Mouse (Mus musculus) stomach, embryonic 15.5 days (tissue): Measurements from ENCODE around the gene Mrpl36. TPM values are rescaled to one million over a fixed set of nuclear protein-coding genes. Genes with fewer than 3 reads are reported as not detected.

Source experiments
- ATAC-seq: fragments of 200-750 bp; cut with Nextera tagmentation; 2 replicates; pipeline ENCODE4 v1.8.0; 2017; ENCODE audit warnings: low read depth, moderate number of reproducible peaks, moderate TSS enrichment; ENCODE audit not compliant: insufficient read depth, low FRiP score
- H3K27ac ChIP-seq: fragments of 300-500 bp; sonication (generic); 2 replicates; pipeline ENCODE4 v1.5.1; 2015; ENCODE audit warnings: mild to moderate bottlenecking, inconsistent platforms
- H3K27me3 ChIP-seq: fragments of 300-500 bp; sonication (generic); replicated peaks from 2 replicates; pipeline ENCODE4 v1.6.1; 2015; ENCODE audit warnings: inconsistent platforms
- H3K36me3 ChIP-seq: fragments of 300-500 bp; sonication (generic); 2 replicates; pipeline ENCODE4 v1.6.1; 2015; ENCODE audit warnings: inconsistent platforms
- H3K4me1 ChIP-seq: fragments of 300-500 bp; sonication (generic); 2 replicates; pipeline ENCODE4 v1.6.1; 2015; ENCODE audit warnings: inconsistent platforms
- H3K4me2 ChIP-seq: fragments of 300-500 bp; sonication (generic); 2 replicates; pipeline ENCODE4 v1.6.1; 2015; ENCODE audit warnings: mild to moderate bottlenecking, inconsistent platforms
- H3K4me3 ChIP-seq: fragments of 300-500 bp; sonication (generic); replicated peaks from 2 replicates; pipeline ENCODE4 v1.5.1; 2015; ENCODE audit warnings: inconsistent platforms
- H3K9ac ChIP-seq: fragments of 300-500 bp; sonication (generic); 2 replicates; pipeline ENCODE4 v1.6.1; 2015; ENCODE audit warnings: inconsistent platforms
- H3K9me3 ChIP-seq: fragments of 300-500 bp; sonication (generic); 2 replicates; pipeline ENCODE4 v1.6.1; 2016; ENCODE audit warnings: inconsistent platforms
- WGBS: fragments of 180-500 bp; shearing (Covaris S2); methylation state at CpG from one replicate; pipeline ENCODE4 v1.1.7; 2015; 5-methylcytosine and 5-hydroxymethylcytosine counted together
- polyA plus RNA-seq: library from polyadenylated mRNA; unstranded; fragments of >200 nt; fragmentation: Nextera tagmentation; extraction: Ambion mirVana; gene quantifications from 2 replicates; pipeline ENCODE4 v1.2.1, GENCODE M21; 2015

Gene Mrpl36
- polyA plus RNA-seq, result 137 TPM in 2 replicates

- H3K4me3 ChIP-seq, result peak within 1 kb of the TSS; percentile 84
- WGBS, result 1% methylated on average over 45 of the region's 45 CpGs
- H3K4me1 ChIP-seq, result peaks cover 9% of the 10 kb centered on the region; the same call in 1 of the 2 replicates
- peak within 1 kb of the TSS; percentile 70 for H3K9ac ChIP-seq
- peak within 1 kb of the TSS; percentile 72 for H3K27ac ChIP-seq
- peaks cover 12% of the 10 kb centered on the region for H3K36me3 ChIP-seq
- no peaks in the 10 kb centered on the region for H3K27me3 ChIP-seq
- peak; percentile 88 for ATAC-seq
- H3K4me2 ChIP-seq, result peak within 1 kb of the TSS; percentile 67
- H3K9me3 ChIP-seq, result no peaks in the 10 kb centered on the region
Observed at GRCm38 (mm10) chr13:73327827-73328698, at the start of gene Mrpl36, which contains the start of gene Ndufs6. Gene Mrpl36, plus strand, starts transcription at chr13:73328513. Gene Ndufs6, minus strand, starts transcription at chr13:73328542.

GRCm38 (mm10) chr13:73279196-73279595 lies 49.1 kb upstream of the Mrpl36 start:
- H3K27me3 ChIP-seq, result peaks cover 15% of the 10 kb centered on the region
- no peak overlapping the region for H3K4me2 ChIP-seq
- H3K36me3 ChIP-seq, result no peaks in the 10 kb centered on the region
- no peak overlapping the region for H3K9ac ChIP-seq
- no peak overlapping the region for H3K4me3 ChIP-seq
- H3K27ac ChIP-seq, result 0 out of 2 replicates have a peak overlapping the region, but pooled peaks have one; percentile 4
- no peaks in the 10 kb centered on the region for H3K4me1 ChIP-seq
- peak; percentile 24; the same call in 1 of the 2 replicates for ATAC-seq
- WGBS, result 80% methylated on average over 1 of the region's 1 CpGs
- no peaks in the 10 kb centered on the region for H3K9me3 ChIP-seq

- no peak overlapping the region for H3K4me3 ChIP-seq
- no peak overlapping the region for H3K27ac ChIP-seq
- H3K36me3 ChIP-seq, result no peaks in the 10 kb centered on the region
- no peak for ATAC-seq
- no peak overlapping the region for H3K9ac ChIP-seq
- H3K4me2 ChIP-seq, result no peak overlapping the region
- 69% methylated on average over 2 of the region's 2 CpGs for WGBS
- H3K27me3 ChIP-seq, result no peaks in the 10 kb centered on the region
- H3K4me1 ChIP-seq, result no peaks in the 10 kb centered on the region
- H3K9me3 ChIP-seq, result no peaks in the 10 kb centered on the region
Observed at GRCm38 (mm10) chr13:73282407-73282806, 45.9 kb upstream of the Mrpl36 start.

GRCm38 (mm10) chr13:73283534-73283933 lies 44.8 kb upstream of the Mrpl36 start:
- H3K36me3 ChIP-seq, result no peaks in the 10 kb centered on the region
- no peak overlapping the region for H3K4me3 ChIP-seq
- no peak overlapping the region for H3K27ac ChIP-seq
- H3K4me2 ChIP-seq, result no peak overlapping the region
- no peaks in the 10 kb centered on the region for H3K9me3 ChIP-seq
- H3K27me3 ChIP-seq, result no peaks in the 10 kb centered on the region
- no peaks in the 10 kb centered on the region for H3K4me1 ChIP-seq
- 81% methylated on average over 1 of the region's 1 CpGs for WGBS
- ATAC-seq, result no peak
- no peak overlapping the region for H3K9ac ChIP-seq

GRCm38 (mm10) chr13:73290206-73290605 lies 38.1 kb upstream of the Mrpl36 start:
- H3K4me3 ChIP-seq, result no peak overlapping the region
- no peak overlapping the region for H3K9ac ChIP-seq
- no peaks in the 10 kb centered on the region for H3K27me3 ChIP-seq
- 65% methylated on average over 6 of the region's 6 CpGs for WGBS
- no peaks in the 10 kb centered on the region for H3K4me1 ChIP-seq
- no peaks in the 10 kb centered on the region for H3K36me3 ChIP-seq
- H3K27ac ChIP-seq, result peak overlapping the region; percentile 68
- peak; percentile 84 for ATAC-seq
- H3K4me2 ChIP-seq, result no peak overlapping the region
- no peaks in the 10 kb centered on the region for H3K9me3 ChIP-seq

GRCm38 (mm10) chr13:73291102-73291501 lies 37.2 kb upstream of the Mrpl36 start:
- no peak overlapping the region for H3K9ac ChIP-seq
- no peak overlapping the region for H3K4me2 ChIP-seq
- H3K27ac ChIP-seq, result peak overlapping the region; percentile 52; the same call in 1 of the 2 replicates
- no peak overlapping the region for H3K4me3 ChIP-seq
- no peaks in the 10 kb centered on the region for H3K9me3 ChIP-seq
- ATAC-seq, result no peak
- no peaks in the 10 kb centered on the region for H3K27me3 ChIP-seq
- H3K36me3 ChIP-seq, result no peaks in the 10 kb centered on the region
- no peaks in the 10 kb centered on the region for H3K4me1 ChIP-seq
- WGBS, result 21% methylated on average over 2 of the region's 2 CpGs

GRCm38 (mm10) chr13:73298717-73299116 lies 29.6 kb upstream of the Mrpl36 start:
- Histone ChIP-seq H3K27me3 (no peaks in the 10 kb centered on the region), H3K4me2 (no peak overlapping the region), H3K9me3 (no peaks in the 10 kb centered on the region), H3K36me3 (no peaks in the 10 kb centered on the region), H3K4me3 (no peak overlapping the region), H3K4me1 (no peaks in the 10 kb centered on the region), H3K9ac (no peak overlapping the region), H3K27ac (no peak overlapping the region)
- 70% methylated on average over 4 of the region's 4 CpGs for WGBS
- ATAC-seq, result no peak

GRCm38 (mm10) chr13:73299322-73299721 lies 29.0 kb upstream of the Mrpl36 start:
- Histone ChIP-seq H3K9ac (no peak overlapping the region), H3K27me3 (no peaks in the 10 kb centered on the region), H3K9me3 (no peaks in the 10 kb centered on the region), H3K27ac (no peak overlapping the region), H3K4me2 (no peak overlapping the region), H3K4me3 (no peak overlapping the region), H3K4me1 (no peaks in the 10 kb centered on the region), H3K36me3 (no peaks in the 10 kb centered on the region)
- ATAC-seq, result no peak
- WGBS, result 92% methylated on average over 5 of the region's 5 CpGs

- no peak for ATAC-seq
- Histone ChIP-seq H3K4me3 (no peak overlapping the region), H3K9me3 (no peaks in the 10 kb centered on the region), H3K9ac (no peak overlapping the region), H3K4me1 (no peaks in the 10 kb centered on the region), H3K27me3 (no peaks in the 10 kb centered on the region), H3K27ac (no peak overlapping the region), H3K36me3 (no peaks in the 10 kb centered on the region), H3K4me2 (no peak overlapping the region)
- 44% methylated on average over 6 of the region's 6 CpGs for WGBS
Observed at GRCm38 (mm10) chr13:73304729-73305128, 23.6 kb upstream of the Mrpl36 start.

- no peak overlapping the region for H3K4me3 ChIP-seq
- 58% methylated on average over 8 of the region's 8 CpGs for WGBS
- no peaks in the 10 kb centered on the region for H3K9me3 ChIP-seq
- H3K9ac ChIP-seq, result no peak overlapping the region
- H3K4me2 ChIP-seq, result no peak overlapping the region
- ATAC-seq, result no peak
- H3K27me3 ChIP-seq, result no peaks in the 10 kb centered on the region
- H3K27ac ChIP-seq, result no peak overlapping the region
- no peaks in the 10 kb centered on the region for H3K4me1 ChIP-seq
- no peaks in the 10 kb centered on the region for H3K36me3 ChIP-seq
Observed at GRCm38 (mm10) chr13:73305398-73306084, 22.8 kb upstream of the Mrpl36 start.

- H3K4me1 ChIP-seq, result no peaks in the 10 kb centered on the region
- 56% methylated on average over 4 of the region's 4 CpGs for WGBS
- no peak for ATAC-seq
Observed at GRCm38 (mm10) chr13:73306085-73306410, 22.3 kb upstream of the Mrpl36 start.

GRCm38 (mm10) chr13:73306430-73306829 lies 21.9 kb upstream of the Mrpl36 start:
- no peak overlapping the region for H3K9ac ChIP-seq
- WGBS, result 78% methylated on average over 4 of the region's 4 CpGs
- no peaks in the 10 kb centered on the region for H3K4me1 ChIP-seq
- no peak overlapping the region for H3K27ac ChIP-seq
- H3K4me3 ChIP-seq, result no peak overlapping the region
- H3K36me3 ChIP-seq, result no peaks in the 10 kb centered on the region
- H3K9me3 ChIP-seq, result no peaks in the 10 kb centered on the region
- ATAC-seq, result no peak
- no peak overlapping the region for H3K4me2 ChIP-seq
- no peaks in the 10 kb centered on the region for H3K27me3 ChIP-seq

More at GRCm38 (mm10) chr13:73306085-73306410, 22.3 kb upstream of the Mrpl36 start:
- no peaks in the 10 kb centered on the region for H3K9me3 ChIP-seq
- no peaks in the 10 kb centered on the region for H3K27me3 ChIP-seq
- no peaks in the 10 kb centered on the region for H3K36me3 ChIP-seq
- no peak overlapping the region for H3K9ac ChIP-seq
- H3K27ac ChIP-seq, result no peak overlapping the region
- no peak overlapping the region for H3K4me3 ChIP-seq
- H3K4me2 ChIP-seq, result no peak overlapping the region
